Mouse (Mus musculus) spleen, postnatal 14 days (tissue): Measurements from ENCODE around the gene Svs1.
"Not testable (repeated sequence)": the region's sequence is repeated elsewhere in the genome, so short reads cannot be mapped to it uniquely, and the experiment has no call there.

Source experiments
- DNase-seq, 2 experiments: peaks; one replicate each; pipeline ENCODE4 v3.0.0; 2021 to 2022; ENCODE audit warnings: low spot score in 2 of 2

Svs1 gene

DNA sequence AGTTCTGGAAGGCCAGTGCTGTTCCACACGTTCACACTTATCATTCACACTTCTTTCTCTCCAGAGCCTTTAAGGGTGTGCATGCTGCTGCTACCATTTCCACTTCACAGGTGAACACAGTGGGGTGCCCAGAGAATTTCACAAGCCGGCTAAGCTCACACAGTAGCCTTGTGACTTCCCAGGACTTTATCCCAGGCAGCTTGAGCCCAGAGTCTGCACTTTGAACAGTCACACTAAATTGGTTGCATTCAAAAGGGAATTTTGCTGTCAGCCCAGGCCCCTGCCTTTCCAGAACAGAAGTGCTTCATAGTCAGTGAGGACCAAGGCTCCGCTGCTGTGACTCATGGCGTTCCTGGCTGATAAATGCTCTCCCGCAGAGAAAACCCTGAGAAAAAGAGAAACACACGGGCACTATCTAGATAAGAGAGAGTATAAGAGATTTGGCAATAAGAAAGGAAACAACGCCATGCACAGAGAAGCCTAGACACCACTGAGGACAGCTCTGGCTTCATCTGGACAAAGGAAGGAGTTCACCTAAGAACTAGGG lies at the start of gene Svs1:
Svs1 (plus strand) TSS at position 418 of the 547 bp plus-strand sequence.
- no peak for DNase-seq

GRCm38 (mm10) chr6:48949596-48949995 lies 37.1 kb upstream of the Svs1 start:
- no peak for DNase-seq

DNA sequence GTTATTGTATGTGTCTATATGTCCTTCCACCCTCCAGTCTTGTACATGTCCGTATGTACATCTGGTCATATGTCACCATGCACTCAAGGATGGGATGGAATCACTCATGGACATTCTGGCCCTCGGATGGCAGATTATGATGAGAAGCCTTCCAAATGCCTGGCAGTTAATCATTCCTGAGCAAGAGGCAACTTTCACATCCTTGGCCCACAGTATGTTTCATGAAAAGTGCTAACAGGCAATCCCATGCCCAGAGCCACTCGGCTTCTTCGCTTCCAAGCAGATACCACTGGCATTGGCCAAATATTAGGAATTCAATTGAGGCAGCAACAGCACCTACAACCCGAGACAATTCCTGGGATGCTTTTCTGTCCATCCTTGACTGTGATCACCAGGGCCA lies 36.0 kb upstream of the Svs1 start:
- no peak for DNase-seq

DNA sequence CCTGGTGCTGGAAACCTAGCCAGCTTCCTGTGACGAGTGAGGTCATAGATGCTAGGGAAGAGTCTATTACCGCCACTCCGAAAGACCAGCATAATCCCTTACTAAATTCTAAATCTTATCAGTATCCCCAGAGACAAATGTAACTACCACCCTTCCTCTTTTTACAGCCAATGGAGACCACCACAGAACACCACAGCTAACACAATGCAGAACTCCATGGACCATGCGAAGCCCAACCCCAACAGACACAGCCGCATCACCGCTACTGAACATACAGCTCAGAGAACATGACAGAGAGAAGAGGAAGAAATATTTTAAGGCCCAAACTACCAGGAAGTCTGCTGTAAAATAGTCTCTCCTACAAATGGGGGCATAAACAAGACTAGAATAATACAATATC lies 35.0 kb upstream of the Svs1 start:
- no peak for DNase-seq

- no peak for DNase-seq
These were observed 33.4 kb upstream of the Svs1 start for GRCm38 (mm10) chr6:48953220-48953619.

DNA sequence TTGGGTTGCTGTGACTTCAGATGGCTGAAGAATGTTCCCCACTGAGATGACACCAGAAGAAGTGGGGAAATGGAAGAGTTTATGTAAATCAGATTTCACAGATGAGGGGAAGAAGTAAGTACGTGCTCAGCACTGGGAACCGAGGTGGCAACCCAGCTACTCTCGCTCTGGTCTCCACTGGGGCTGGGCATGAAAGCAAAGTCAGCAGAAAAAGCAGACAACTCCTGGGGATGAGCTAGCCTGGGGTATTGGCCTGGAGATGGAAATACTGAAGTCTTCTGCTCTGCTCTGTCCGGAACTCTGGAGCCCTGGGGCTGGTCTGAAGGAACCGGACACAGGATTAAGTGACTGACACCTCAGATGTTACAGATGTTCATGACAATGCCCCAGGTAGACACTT lies 32.5 kb upstream of the Svs1 start:
- DNase-seq, result no peak

- peak in 1 of 2 experiments; percentile 14 for DNase-seq
These were observed 31.7 kb upstream of the Svs1 start for GRCm38 (mm10) chr6:48954946-48955345.

DNA sequence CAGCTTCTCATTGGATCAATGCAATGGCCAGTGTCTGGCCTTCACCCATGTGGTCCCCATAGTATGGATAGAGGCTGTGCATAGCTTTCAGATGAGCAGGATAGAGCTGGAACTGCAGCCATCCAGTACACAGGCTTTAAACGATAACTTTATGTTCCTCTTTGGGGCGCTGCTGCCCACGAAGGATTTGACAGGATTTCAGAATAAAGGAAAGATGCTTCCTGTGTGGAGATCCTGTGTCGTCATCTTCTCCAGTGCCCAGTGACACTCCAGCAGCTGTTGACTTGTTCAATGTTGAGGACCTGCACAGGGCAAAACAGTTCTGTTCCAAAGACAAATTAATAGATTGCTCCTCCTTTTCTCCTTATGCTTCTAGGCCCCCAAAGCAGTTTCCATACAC lies 29.9 kb upstream of the Svs1 start:
- DNase-seq, result no peak

DNA sequence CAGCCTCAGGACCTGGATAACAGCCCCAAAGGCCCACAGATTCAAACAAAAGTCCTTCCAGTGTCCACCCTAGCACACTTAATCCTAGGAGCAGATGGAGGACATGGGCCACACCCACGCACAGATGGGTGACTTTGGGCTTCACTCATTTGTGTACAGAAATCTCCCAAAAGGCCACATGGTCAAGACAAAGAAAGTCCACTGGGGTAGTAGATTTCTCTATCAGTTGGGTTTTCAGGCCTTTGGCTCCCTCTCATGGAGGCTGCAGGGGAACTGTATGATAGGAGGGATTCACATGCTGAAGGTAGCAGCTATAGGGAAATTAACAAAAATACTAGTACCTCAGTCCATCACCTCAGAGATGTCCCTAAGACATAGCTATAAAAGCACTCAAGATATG lies 28.6 kb upstream of the Svs1 start:
- no peak for DNase-seq

- not testable (repeated sequence) for DNase-seq
These were observed 27.5 kb upstream of the Svs1 start for GRCm38 (mm10) chr6:48959151-48959550.

DNA sequence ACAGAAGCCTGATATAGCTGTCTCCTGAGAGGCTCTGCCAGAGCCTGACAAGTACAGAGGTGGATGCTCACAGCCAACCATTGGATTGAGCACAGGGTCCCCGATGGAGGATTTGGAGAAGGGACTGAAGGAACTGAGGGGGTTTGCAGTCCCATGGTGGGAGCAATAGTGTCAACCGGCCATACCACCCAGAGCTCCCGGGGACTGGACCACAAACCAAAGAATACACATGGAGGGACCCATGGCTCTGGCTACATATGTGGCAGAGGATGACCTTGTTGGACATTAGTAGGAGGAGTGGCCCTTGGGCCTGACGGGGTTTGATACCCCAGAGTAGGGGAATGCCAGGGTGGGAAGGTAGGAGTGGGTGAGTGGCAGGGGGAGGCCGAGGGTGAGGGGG lies 20.0 kb upstream of the Svs1 start:
- not testable (repeated sequence) for DNase-seq

DNA sequence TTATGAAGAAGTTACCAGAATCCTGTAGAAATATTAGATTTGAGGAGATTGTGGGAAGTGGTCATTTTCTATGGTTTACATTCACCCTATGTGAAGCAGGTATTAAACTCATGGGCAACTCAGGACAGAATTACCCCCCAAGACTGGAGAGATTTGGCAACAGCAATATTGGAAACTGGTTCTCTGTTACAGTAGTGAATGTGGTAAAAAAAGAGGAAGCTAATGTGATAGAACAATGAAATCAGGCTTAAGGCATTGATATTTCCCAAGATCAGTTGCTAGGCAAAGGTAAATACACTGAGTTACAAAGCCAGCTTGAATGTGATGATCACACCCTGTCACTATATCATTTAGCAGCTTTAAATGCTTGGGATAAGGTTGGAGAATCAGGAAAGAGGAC lies 18.8 kb upstream of the Svs1 start:
- no peak for DNase-seq

DNA sequence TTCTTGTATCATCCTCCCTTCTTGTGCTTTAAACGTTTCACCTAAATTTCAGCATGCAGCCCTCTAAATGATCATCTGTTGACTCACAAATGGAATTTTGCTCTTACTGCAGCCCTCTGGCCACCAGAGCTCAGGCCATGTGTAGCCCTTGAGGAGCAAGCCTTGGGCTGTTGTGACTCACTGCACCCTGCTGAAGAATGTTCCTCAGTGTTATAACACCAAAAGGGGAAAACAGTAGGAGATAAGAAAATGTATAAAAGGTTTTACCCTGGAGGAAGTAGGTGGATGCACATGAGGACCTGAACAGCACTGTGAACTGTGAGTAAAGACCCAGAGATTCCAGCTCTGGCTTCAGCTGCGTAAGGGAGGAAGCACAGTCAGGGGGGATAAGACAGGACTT lies 12.0 kb upstream of the Svs1 start, which contains the start of gene Doxl2:
Doxl2 (plus strand) TSS at position 301 of the 400 bp plus-strand sequence.
- DNase-seq, result no peak

- no peak for DNase-seq
These were observed 7.0 kb upstream of the Svs1 start for GRCm38 (mm10) chr6:48979616-48980015.

DNA sequence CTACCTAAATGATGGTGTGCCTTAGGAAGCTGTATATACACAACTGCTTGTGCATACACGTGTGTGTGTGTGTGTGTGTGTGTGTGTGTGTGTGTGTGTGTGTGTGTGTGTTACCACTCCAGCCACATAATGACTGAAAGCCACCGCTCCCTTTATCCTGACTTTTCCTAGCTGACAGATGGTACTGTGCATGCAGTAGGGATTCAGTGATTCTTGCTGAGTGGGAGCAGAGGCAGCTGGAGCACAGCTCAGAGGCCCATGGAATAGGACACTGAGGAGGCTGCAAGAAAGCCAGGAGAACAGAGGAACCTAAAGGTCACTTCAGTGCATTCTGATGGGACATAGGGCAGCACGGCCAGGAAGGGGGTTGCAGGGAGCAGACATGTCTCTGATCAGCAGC lies 4.4 kb upstream of the Svs1 start:
- DNase-seq, result no peak

DNA sequence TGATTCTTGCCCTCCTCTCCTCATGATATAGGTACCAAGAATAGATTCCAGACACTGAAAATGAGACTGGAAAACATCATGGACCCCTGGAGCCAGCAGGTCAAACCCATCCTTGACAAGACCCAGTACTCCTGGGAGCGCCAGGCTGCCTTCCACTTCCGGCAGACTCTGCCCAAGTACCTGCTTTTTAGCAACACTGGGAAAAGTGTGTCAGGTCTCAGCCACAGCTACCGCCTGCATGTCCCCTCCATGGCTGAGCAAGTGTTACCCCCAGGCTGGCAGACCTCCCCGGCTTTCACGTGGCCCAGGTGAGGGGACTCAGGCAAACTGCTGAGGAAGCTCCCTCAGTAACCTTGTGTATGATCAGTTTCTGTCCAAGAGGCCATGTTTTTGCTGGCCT lies 3.3 kb downstream of the Svs1 start:
- no peak for DNase-seq

DNA sequence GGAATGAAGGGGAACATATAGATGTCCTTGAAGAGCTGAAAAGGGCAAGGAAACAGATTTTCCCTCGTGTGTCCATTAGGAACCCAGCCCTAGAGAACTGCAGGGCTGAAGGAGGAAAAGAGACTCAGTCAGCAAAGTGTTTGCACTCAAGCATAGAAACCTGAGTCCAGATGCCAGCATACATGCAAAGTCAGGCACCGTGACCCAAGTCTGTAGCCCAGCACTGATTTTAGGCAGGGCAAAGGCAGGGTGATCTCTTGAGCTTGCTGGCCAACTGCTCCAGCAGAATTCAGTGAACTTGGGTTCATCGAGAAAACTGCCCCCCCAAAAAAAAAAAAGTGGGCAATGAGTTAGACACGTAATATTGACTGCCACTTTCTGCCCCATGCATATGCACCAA lies 5.3 kb downstream of the Svs1 start:
- DNase-seq, result no peak

GRCm38 (mm10) chr6:48998186-48998585 lies 11.5 kb downstream of the Svs1 start:
- DNase-seq, result no peak

- DNase-seq, result no peak
These were observed 12.1 kb downstream of the Svs1 start for GRCm38 (mm10) chr6:48998796-48999195.

DNA sequence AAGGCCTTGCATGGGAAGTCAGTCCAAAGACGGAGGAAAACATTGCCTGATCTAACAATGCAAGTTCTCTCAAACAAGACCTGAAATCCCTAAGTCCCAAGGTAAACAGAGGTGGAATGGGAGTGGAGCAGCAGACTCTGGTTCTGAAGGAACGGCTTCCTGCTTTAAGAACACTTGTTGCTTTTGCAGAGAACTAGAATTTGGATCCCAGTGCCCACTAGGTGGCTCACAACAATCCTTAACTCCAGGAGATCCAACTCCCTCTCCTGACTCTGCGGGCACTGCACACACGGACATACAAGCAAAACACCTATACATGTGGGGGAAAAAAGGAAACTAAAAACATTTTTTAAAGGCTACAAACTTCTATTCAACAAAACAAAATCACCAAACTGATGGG lies 16.7 kb downstream of the Svs1 start:
- no peak for DNase-seq

DNA sequence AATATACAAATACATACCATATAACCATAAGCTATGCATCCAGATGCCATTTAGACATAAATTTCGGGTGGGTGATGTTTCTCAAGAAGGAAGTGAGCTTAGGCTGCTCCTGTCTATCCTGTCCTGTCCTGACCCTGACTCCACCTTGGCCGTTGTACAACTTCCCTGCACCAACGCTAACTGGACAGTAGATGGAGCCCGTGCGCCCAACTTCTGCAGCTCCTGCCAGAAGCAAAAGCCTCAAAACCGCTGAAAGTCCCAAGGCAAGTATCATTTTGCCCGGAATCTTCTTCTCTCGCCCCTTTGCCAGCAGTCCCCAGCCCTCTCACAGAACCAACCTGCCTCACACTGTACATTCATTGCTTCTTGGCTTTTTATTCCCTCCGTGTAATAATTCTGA lies 21.3 kb downstream of the Svs1 start:
- peak in 1 of 2 experiments; percentile 46 for DNase-seq

GRCm38 (mm10) chr6:49008420-49009160 lies 21.9 kb downstream of the Svs1 start:
- no peak for DNase-seq

DNA sequence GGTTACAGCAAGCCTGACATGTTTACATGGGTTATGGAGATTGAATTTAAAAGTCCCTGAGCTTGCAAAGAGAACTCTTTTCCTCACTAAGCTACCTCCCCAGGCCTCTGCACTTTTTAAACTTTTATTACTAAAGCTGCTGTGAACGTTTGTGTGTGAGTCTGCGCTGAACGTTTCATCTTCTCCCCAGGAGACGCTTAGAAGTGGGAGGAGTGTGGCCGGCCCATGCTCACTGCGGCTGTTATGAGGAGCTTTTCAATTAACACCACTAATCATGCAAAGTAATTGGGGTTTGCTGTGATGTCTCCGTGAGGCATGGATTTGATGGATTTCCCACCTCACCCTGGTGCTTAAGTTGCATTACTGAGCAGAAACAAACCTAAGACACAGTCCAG lies 22.5 kb downstream of the Svs1 start:
- no peak for DNase-seq

GRCm38 (mm10) chr6:49009665-49010064 lies 23.0 kb downstream of the Svs1 start:
- no peak for DNase-seq
